Mouse (Mus musculus) heart, adult 9 months (tissue): ENCODE results near the gene Szt2.

Source experiments
- DNase-seq, 2 experiments: peaks; one replicate each; pipeline ENCODE4 v3.0.0; 2022; ENCODE audit warnings: low spot score in 2 of 2

Szt2 gene

DNA sequence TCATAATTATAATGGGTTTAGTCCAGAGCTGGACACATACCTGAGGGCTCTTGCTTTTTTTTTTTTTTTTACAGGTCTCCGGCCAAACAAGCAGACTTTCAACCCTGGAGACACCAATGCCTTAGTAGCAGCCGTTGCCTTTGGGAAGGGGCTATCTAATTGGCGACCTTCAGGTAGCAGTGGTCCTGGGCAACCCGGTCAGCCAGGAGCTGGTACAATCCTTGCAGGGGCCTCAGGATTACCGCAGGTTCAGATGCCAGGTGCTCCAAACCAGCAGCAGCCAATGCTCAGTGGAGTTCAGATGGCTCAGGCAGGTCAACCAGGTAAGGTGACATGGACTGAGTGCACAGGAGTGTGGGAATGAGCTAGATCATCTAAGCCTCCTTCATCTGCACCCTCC is 4.5 kb upstream of the Szt2 start:
- no peak for DNase-seq

DNA sequence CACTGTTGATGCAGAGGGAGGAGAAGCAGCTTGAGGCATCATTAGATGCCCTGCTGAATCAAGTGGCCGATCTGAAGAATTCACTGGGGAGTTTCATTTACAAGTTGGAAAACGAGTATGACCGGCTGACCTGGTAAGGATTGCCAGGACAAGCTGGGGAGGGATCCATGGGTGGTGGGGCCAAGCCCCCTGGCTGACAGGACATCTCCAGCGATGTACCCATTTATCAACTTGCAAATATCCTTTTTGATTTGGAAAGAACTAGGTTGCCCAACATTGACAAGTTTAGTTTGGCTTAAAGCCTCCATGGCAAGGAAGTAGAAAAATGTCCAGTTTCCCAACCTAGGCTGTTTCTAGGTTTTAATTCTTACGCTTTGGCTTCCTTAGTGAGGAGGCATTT is 1.8 kb upstream of the Szt2 start:
- DNase-seq, result no peak

DNA sequence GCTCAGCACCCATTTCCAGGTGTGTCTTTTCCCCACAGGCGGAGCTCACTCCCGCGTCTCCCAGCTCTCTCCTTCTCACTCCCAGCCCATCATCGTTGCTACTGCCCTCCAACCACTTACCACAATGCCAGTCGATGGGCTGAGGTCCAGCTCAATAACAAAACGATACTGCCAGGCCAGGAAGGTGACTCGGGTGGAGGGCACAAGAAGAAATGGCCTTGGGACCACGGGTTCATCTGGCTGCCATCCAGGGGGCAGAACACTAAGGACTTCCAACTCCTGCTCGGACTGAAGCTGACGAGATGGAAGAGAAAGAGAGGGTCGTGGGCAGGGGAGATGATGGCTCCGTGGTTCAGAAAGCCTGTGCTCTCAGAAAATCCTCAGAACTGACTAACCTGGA is 6.4 kb downstream of the Szt2 start:
- DNase-seq, result no peak

DNA sequence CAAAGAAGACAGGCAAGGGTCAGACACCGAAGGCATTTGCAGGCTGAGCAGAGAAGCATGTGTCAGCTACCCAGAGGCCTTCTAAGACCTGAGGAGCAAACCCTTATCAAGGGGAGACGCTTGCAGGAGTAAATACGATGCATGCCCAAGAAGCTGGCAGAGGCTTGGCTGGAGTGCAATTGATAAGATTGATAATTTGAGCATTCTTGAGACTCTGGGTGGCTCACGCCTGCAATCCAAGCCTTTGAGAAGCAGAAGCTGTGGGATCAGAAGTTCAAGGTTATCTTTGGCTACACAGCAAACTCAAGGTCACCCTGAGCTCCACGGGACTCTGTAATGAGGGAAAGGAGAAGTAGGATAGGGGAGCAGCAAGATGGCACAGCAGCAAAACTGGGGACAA is 7.2 kb downstream of the Szt2 start:
- no peak for DNase-seq

DNA sequence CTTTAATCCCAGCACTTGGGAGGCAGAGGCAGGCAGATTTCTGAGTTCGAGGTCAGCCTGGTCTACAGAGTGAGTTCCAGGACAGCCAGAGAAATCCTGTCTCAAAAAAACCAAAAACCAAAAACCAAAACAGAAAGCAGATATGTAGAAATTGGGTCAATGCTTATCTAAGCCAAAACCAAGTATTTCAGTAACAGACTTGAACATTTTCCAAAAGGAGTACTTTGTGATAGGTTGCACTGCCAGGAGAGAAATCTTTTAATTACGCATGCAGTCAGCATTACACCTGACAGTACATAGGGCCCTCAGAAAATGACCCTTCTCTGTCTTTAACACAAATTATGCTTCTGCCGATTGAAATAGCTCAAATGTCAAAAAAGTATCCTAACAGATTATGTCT is 7.7 kb downstream of the Szt2 start:
- no peak for DNase-seq

DNA sequence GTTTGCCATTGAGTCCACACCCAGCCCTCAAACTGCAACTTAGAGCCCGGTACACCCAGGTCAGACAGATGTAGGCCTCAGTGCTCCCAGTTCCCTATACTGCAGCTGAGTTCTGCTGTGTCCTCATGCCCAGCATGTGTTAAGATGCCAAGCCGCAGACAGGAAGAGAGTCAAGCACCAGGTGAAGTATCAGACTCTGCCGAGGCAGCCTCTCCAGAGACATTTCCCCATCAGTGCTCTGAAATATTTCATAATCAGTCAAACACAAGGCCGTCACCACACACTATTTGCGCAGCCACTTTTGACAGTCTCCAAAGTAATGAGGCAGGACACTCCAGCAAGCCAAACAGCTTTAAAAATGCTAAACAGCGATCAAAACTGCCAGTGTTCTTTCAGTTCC is 10.7 kb downstream of the Szt2 start:
- DNase-seq, result no peak

DNA sequence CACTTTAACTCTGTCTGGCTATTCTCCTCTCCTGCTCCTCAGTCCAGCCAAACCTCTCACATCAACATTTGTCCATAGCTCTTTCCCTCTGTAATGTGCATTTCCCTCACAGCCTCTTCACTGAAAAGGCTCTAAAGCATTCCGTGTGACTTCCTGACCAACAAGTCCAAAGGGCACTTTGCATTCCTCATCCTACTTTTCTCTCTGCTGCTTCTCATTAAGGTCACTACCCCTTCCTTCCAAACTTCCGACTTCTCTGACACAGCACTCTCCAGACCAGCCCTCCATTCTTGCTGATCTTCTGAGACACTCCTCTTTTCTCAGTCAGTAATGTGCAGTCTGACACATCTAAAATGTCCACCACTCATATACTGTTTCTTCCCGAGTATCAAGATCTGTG is 12.6 kb downstream of the Szt2 start:
- no peak for DNase-seq

DNA sequence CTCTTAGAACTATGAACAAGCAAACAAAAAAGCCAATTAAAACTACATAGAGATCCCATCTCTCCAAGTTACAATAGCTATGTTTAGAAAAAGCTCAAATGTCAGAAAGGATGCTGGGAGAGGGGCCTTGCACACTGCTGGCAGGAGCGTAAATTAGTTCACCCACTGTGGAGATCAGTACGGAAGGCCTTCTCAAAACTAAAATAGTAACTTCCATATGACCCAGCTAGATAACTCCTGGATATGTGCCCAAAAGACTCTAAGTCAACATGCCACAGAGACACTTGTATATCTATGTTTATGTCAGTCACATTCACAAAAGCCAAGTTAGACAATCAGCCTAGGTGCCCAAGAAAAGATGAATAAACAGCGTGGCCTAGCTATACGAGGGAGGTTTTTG is 13.8 kb downstream of the Szt2 start:
- DNase-seq, result no peak

DNA sequence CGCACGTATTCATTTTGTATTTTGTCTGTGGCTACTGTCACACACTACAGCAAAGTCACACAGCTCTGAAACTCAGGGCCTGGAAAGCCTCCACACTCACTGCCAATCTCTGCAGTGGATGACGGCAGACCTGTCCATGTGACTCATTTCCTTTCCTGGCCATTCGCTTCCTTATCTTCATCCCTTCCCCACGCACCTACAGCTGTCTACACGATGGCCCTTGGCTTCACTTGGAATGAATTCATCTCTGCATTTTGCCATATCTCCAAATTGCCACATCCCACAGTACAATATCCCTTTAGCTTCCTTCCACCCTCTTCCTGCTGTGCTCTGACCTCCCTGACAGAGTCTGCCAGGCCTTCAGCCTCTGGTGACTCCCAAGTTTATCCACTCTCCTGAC is 14.6 kb downstream of the Szt2 start:
- DNase-seq, result peak; percentile 29 to 45

DNA sequence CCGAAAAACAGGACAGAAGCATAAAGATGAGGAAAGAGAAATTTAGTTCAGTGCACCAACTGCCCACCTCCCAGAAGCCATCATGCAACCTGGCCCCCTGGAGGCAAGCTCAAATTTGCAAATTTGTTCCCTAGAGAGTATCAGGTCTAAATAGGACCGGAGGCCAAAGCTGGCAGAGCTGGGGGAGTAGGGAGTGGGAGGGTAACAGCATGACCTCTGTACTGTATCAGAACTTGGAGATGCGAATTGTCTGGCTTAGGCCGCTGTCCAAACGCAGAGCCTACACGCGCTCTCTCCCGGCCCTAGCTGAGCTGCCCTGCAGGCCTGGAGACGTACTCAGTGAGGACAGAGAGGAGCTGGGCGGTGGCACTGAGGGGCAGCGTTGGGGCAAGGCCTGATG is 18.9 kb downstream of the Szt2 start:
- no peak for DNase-seq

DNA sequence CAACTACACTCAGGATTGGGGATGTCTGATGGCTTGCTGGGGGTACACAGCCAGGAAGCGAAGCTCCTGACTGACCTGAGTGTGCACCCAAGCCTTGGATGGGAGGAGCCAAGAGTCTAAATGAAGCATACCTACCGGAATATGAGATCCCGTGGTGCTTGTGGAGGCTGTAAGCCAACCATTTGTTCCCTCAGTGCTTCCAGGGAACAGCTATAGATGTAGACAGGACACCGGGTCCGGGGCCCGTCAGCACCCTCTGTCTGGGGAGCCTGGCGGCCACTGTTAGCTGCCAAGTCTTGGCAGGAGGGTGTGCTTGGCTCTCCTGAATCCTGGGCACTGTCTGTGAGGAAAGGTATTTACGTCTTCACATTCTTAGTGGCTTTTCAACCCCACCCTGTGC is 21.8 kb downstream of the Szt2 start:
- DNase-seq, result peak in 1 of 2 experiments; percentile 23

DNA sequence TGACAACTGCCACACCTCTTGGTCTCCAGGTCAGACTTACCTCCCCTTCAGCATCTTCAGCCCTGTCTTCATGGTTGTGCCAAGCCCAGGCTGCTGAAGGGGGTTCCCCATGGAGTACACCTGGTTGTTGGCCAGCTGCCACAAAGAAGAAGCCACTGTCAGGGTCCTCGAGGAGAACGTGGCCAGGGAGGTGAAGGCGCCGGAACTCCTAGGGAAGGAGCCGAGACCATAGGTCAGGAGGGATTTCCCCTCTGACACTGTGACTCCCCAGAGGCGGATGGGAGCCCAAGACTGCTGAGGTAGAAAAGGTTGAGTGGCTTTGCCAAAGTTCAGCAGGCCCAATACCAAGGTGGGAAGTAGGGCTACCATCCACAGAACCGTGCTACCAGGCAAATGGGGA is 25.8 kb downstream of the Szt2 start:
- DNase-seq, result no peak

DNA sequence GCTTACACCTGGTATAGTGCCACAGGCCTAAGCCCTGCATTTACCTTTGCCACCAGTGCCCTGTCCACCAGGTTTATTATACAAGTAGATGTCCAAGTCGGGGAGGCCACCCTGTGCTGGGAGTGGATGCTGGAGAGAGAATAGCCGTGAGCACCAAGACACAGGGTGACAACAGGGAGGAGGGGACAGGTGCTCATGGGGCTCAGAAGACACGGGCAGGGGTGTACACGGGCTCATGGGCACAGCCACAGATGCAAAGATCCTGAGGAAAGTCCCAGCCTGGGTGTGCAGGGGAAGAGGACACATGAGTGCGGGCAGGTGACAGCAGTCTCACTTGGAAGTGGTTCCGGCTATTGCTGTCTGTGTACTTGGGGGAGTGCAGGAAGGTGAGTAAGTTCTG is 33.1 kb downstream of the Szt2 start:
- no peak for DNase-seq

DNA sequence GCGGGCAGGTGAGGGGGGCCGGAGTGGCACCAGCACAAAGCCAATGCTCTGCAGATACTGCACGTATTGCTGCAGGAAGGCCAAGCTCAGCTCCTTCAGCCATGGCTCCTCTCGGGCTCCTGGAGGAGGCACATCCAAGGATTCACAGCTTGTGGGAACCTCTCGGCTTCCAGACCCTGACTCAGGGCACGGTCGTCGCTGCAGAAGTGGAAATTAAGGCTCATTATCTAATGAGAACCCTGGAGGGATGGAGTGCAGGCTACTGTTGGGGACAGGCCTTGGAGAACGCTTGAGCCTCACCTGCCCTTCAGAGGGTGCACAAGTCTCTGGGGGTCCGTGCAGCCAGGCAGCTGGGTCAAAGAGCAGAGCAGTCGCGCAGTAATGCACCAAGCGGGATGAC is 37.3 kb downstream of the Szt2 start:
- no peak for DNase-seq

DNA sequence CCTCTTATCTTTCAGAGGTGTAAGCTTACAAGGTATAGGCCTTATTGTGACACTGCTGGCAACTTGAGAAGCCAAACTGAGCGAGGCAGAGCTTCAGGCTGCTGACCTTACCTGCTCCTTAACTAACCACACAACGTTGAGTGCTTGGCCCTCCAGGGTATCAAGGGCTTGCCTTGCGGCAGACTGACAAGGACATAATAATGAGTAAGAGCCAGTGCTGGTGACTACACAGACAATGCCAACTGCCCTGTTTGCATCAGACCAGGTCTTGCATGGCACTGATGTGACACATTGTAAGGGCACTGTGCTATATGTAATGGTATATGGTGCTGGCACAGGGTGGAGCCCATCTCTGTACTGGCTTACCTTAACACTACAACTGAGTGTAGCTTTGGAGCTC is 40.5 kb downstream of the Szt2 start:
- no peak for DNase-seq

DNA sequence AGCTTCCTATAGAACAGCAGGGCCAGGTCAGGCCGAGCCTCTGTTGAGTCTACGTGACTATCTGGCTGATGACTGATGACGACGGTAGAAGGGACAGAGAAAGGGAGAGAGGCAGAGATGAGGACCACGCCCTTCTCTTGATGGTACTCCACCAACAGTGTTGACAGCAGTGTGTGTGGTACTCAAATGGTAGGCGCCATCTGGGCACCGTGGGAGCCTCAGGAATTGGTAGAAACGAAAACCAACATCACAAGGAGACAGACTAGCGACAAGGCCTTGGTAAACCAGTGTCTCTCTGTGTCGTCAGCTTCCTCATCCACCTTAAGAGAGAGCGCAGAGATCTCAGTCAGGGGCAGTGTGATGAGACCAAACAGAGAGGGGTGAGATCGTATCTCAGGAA is 41.5 kb downstream of the Szt2 start:
- DNase-seq, result no peak

DNA sequence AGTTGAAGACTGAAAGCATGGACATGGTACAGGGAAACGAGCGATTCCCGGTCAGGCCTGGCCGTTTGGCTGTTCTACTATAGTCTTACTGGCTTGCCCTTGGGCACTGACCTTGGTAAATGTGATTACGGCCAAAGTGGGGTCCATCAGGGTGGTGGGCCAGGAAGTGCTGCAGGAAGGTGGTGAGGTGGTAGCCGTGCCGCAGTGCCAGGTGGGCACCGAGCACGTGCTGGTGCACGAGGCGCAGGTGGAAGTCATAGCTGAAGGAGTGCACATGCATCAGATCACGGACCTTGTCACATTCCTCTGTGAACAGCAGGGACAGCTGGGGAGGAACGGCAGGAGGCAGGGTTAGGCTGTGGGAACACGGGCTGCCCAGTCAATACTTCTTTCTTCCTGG is 43.1 kb downstream of the Szt2 start:
- DNase-seq, result no peak

DNA sequence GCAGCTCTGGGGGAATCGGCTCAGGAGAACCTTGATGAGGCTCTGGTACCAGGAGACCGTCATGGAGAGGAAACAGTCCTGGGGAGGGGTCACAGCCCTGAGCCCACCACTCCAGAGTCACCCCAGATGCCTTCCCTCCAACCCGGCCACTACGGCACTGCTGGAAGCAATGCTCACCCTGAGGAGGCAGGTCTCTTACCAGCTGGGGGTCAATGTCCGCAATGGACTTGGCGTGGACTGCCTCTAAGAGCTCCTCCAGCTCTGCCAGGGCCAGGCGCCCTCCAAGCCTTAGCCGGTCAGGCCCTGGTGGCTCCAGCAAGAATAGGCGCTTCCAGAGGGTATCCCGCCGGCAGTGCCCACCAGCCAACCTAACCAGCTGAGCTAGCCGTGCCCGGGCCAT is 44.4 kb downstream of the Szt2 start:
- no peak for DNase-seq

DNA sequence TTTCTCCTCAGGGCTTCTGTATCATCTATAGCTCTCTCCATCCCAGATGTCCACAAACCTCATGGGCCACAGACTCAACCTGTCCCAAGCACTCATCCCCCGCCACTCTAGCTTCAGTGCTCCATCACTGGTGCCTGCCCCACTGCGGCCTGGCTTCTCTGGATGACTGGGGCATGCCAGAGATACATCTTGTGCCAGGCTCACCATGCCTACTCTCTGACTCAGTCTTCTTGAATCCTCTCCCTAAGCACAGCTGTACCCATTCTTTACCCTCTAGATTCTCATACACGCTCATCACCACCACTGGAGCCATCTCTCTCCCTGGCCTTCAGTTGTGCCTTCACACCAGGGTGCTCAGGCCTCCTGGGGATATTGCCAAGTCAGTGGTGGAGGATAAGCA is 45.1 kb downstream of the Szt2 start:
- DNase-seq, result no peak

DNA sequence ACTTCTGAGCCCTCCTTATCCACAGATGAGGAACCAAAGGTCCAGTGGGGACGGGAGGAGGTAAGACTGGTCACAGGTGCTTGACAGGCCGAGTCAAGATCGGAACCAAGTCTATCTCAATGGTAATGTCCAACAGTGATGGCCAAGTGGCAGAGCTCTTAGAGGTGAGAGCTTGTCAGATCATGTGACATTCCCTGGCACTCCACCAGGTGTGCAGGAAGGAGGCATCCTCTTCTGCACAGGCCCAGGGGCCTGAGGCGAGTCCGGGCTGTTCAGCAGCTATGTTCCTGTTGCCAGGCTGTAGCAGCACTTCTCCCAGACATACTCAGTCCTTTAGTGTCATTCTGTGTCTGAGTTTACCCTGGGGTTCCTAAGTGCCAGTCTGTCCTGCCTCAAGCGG is 46.2 kb downstream of the Szt2 start:
- no peak for DNase-seq

DNA sequence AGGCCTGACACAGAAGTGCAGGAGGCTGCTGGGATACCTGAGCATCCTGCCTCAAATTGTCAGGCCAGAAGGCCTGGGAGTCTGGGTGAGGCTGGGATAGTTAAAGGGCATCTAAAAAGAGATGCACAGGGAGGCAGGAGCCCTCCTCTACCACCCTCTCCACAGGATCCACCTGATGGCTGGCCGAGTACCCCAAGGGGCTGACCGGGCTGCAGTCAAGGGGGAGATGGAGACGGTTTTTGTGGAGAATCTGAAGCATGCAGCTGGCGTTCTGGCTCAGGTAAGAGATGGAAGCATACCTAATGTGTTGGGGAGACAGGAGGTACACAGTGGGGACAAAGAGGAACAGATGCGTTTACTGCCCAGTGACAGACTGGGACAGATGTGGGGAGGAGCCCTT is 47.6 kb downstream of the Szt2 start:
- DNase-seq, result no peak

DNA sequence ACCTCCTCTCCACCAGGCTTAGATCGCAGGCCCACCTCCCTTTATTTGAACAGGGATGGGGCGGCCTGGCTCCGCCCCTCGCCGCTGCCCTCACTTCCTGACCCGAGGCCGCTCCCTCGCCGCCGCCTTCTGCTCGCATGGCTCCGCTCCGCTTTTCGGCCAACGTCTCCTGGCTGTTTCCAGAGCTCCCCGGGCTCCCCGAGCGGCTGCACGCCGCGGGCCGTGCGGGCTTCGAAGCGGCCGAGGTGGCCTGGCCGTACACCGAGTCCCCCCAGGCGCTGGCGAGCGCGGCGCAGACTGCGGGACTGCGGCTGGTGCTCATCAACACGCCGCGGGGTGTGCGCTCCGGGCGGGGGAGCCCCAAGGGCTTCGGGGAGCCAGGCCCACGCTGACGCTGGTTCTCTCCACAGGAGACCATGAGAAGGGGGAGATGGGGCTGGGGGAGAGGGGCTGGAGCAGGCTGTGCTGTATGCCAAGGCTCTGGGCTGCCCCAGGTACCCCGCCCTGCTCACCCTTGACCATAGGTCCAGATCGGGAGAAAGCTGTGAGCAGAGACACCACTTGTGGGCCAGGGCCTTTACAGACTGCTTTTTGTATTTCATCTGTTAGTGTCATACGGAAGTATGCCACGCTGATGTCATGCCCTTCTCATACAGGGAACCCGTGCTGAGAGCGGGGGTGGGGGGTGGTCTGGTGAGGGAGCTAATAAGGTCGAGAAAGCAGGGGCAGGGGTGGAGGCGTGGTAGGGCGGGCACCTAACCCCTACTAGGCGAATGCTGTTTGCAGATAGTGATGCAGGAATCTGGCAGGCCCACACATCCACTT is 49.0 kb downstream of the Szt2 start:
- peak; percentile 72 to 74 for DNase-seq

DNA sequence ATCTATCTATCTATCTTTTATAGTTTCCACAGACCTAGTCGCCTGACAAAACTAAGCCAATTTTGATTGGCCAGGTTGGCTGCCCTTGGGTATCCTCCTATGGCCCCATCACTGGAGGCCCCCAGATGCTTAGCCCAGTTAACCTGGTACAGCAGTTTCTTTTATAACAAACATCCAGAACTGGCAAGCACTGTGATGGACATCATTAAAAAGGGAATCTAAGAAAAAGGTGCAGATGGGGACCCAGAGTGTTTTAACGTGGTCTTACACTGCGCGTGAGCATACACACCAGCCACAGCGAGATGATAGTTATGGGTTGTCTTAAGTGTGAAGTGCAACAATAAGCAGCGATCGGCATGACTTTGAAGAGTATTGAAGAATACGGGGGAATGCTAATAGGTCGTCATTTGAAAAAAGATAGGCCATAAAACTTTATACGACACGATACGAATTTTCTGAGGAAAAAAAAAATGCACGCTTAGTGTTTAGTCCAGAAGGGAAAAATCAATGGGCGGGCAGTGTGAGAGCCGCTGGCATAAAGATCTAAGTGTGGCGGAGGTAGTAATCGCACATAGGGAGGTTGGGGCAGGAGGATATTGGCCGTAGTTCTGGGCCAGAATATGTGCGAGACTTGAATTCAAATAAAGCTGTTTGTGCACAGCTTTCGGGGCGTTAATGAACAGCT is 49.7 kb downstream of the Szt2 start:
- no peak for DNase-seq
